Mouse (Mus musculus) embryonic facial prominence, embryonic 10.5 days (tissue): ENCODE measurements around the gene Asic2. TPM values are rescaled to one million over a fixed set of nuclear protein-coding genes. Genes with fewer than 3 reads are reported as not detected.

Experiments
- DNase-seq: peaks from one replicate; pipeline ENCODE4 v3.0.0-alpha.2; 2017; ENCODE audit warnings: low spot score
- H3K27ac ChIP-seq: fragments of 300-500 bp; sonication (generic); replicated peaks from 2 replicates; pipeline ENCODE4 v1.5.1; 2016; ENCODE audit warnings: mild to moderate bottlenecking
- H3K27me3 ChIP-seq: fragments of 300-500 bp; sonication (generic); replicated peaks from 2 replicates; pipeline ENCODE4 v1.6.1; 2016; ENCODE audit warnings: low read depth, mild to moderate bottlenecking; ENCODE audit not compliant: poor library complexity, severe bottlenecking
- H3K36me3 ChIP-seq: fragments of 300-500 bp; sonication (generic); replicated peaks from 2 replicates; pipeline ENCODE4 v1.6.1; 2016; ENCODE audit warnings: mild to moderate bottlenecking, moderate library complexity
- H3K4me1 ChIP-seq: fragments of 300-500 bp; sonication (generic); 2 replicates; pipeline ENCODE4 v1.6.1; 2016
- H3K4me3 ChIP-seq: fragments of 300-500 bp; sonication (generic); 2 replicates; pipeline ENCODE4 v1.5.1; 2016; ENCODE audit warnings: mild to moderate bottlenecking, moderate library complexity
- H3K9me3 ChIP-seq: fragments of 300-500 bp; sonication (generic); 2 replicates; pipeline ENCODE4 v1.6.1; 2016; ENCODE audit warnings: mild to moderate bottlenecking
- WGBS: fragments of 180-500 bp; shearing (Covaris S2); methylation state at CpG from one replicate; pipeline ENCODE4 v1.1.7; 2016; 5-methylcytosine and 5-hydroxymethylcytosine counted together
- polyA plus RNA-seq: library from polyadenylated mRNA; unstranded; fragments of >200 nt; fragmentation: Nextera tagmentation; extraction: Ambion mirVana; gene quantifications from 2 replicates; pipeline ENCODE4 v1.2.1, GENCODE M21; 2016

Asic2 gene
- polyA plus RNA-seq, 1 experiment from 2014 or later = 0.66 TPM

DNA sequence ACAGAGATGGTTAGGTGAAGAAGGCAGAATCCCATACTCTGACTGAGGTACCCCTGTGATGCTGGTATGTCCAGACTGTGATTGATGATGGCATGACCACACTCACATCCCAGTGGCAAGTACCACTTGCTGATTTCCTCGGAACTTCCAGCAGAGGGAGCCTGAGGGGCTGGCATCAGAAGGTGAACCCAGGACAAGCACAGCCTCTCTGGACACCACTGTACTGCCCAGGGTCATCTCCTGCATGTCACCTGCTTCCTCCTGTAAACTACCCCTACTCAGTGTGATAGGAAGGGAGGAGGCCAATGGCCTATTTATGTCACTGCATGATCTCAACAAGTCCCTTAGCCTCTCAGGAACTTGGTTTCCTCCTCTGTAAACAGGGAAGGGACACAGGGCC, 27.3 kb downstream of the Asic2 start:
- H3K27ac ChIP-seq = no peak overlapping the region
- H3K4me3 ChIP-seq = no peak overlapping the region
- DNase-seq = peak; percentile 24
- no peaks in the 10 kb centered on the region for H3K4me1 ChIP-seq
- H3K36me3 ChIP-seq = no peaks in the 10 kb centered on the region
- no peaks in the 10 kb centered on the region for H3K27me3 ChIP-seq
- no peaks in the 10 kb centered on the region for H3K9me3 ChIP-seq
- 27% methylated on average over 1 of the region's 1 CpGs for WGBS

DNA sequence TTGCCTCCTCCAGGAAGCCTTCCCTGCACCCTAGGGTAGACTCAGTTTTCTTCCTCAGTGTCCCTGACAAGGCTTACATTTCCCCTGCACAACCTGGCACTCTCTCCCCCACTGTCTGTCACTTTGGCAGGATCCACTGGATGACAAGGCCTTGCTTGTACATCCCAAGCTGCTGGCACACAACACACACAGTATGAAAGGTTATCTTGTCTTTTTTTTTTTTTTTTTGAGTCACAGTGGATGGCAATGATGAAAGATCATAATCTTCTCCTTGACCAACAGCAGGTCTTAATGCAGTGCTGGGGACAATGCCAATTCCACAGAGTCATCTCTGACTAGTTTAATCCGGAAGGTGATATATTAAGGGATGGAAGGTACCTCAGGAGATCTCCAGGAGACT, 30.7 kb downstream of the Asic2 start:
- no peak for DNase-seq
- Histone ChIP-seq H3K27ac (no peak overlapping the region), H3K4me3 (no peak overlapping the region), H3K4me1 (no peaks in the 10 kb centered on the region), H3K9me3 (no peaks in the 10 kb centered on the region), H3K36me3 (no peaks in the 10 kb centered on the region), H3K27me3 (no peaks in the 10 kb centered on the region)
- WGBS = 80% methylated on average over 1 of the region's 1 CpGs

DNA sequence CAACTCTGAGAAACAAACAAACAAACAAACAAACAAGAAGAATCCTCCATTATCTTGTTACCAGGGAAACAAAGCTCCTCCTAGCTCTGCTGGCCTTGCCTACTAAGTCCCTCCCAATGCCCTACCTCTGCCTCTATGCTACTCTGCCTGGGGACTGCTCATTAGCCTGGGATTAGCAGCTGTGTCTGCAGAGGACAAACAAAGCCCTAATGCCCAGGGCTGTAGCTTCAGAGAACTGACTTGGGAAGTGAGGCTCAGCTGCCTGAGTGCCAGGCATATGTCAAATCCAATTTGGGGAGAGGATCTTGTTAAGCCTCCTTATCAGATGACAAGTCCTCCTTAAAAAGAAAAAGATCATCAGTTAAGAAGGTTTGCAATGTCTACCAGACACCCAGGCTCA, 41.9 kb downstream of the Asic2 start:
- Histone ChIP-seq H3K27me3 (no peaks in the 10 kb centered on the region), H3K4me3 (no peak overlapping the region), H3K9me3 (no peaks in the 10 kb centered on the region), H3K36me3 (no peaks in the 10 kb centered on the region), H3K27ac (no peak overlapping the region), H3K4me1 (no peaks in the 10 kb centered on the region)
- DNase-seq = peak; percentile 8

GRCm38 (mm10) chr11:81923626-81924025, 44.6 kb downstream of the Asic2 start:
- no peak overlapping the region for H3K27ac ChIP-seq
- 89% methylated on average over 4 of the region's 4 CpGs for WGBS
- H3K36me3 ChIP-seq = no peaks in the 10 kb centered on the region
- H3K9me3 ChIP-seq = no peaks in the 10 kb centered on the region
- DNase-seq = no peak
- H3K4me3 ChIP-seq = no peak overlapping the region
- no peaks in the 10 kb centered on the region for H3K27me3 ChIP-seq
- H3K4me1 ChIP-seq = no peaks in the 10 kb centered on the region

DNA sequence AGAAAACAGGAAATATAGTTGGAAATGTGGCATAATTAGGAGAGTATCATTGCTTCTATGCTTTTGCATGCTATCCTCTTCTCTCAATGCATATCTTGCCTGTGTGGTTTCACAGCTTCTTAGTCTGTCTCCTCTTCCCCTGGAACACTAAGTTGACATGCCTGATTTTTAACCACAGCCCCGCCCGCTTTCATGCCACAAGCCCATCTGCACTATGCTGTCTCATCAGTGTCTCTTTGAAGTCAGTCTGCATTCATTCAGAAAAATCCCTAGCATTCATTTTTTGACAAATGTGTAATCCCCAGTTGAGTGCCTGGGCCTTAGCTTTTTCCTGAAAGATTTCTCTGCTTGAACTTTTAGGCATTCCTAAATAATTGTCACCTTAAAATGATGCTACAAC, 45.2 kb downstream of the Asic2 start:
- Histone ChIP-seq H3K4me1 (no peaks in the 10 kb centered on the region), H3K36me3 (no peaks in the 10 kb centered on the region), H3K27ac (no peak overlapping the region), H3K27me3 (no peaks in the 10 kb centered on the region), H3K4me3 (no peak overlapping the region), H3K9me3 (no peaks in the 10 kb centered on the region)
- WGBS = 83% methylated on average over 2 of the region's 2 CpGs
- DNase-seq = no peak

- H3K4me1 ChIP-seq = peaks cover 6% of the 10 kb centered on the region; the same call in 1 of the 2 replicates
- no peak overlapping the region for H3K27ac ChIP-seq
- no peaks in the 10 kb centered on the region for H3K36me3 ChIP-seq
- 82% methylated on average over 6 of the region's 6 CpGs for WGBS
- no peak for DNase-seq
- H3K9me3 ChIP-seq = no peaks in the 10 kb centered on the region
- H3K27me3 ChIP-seq = no peaks in the 10 kb centered on the region
- no peak overlapping the region for H3K4me3 ChIP-seq
These were observed 52.8 kb downstream of the Asic2 start for GRCm38 (mm10) chr11:81915501-81915900.

- H3K36me3 ChIP-seq = no peaks in the 10 kb centered on the region
- no peaks in the 10 kb centered on the region for H3K9me3 ChIP-seq
- H3K4me3 ChIP-seq = no peak overlapping the region
- no peak for DNase-seq
- H3K4me1 ChIP-seq = peaks cover 6% of the 10 kb centered on the region; the same call in 1 of the 2 replicates
- WGBS = 81% methylated on average over 4 of the region's 4 CpGs
- no peaks in the 10 kb centered on the region for H3K27me3 ChIP-seq
- no peak overlapping the region for H3K27ac ChIP-seq
These were observed 55.2 kb downstream of the Asic2 start for GRCm38 (mm10) chr11:81913071-81913470.

GRCm38 (mm10) chr11:81909397-81909894, 58.8 kb downstream of the Asic2 start:
- no peak overlapping the region for H3K4me3 ChIP-seq
- WGBS = 75% methylated on average over 5 of the region's 5 CpGs
- H3K36me3 ChIP-seq = no peaks in the 10 kb centered on the region
- no peak for DNase-seq
- no peak overlapping the region for H3K27ac ChIP-seq
- peaks cover 6% of the 10 kb centered on the region; the same call in 1 of the 2 replicates for H3K4me1 ChIP-seq
- H3K27me3 ChIP-seq = no peaks in the 10 kb centered on the region
- H3K9me3 ChIP-seq = no peaks in the 10 kb centered on the region

DNA sequence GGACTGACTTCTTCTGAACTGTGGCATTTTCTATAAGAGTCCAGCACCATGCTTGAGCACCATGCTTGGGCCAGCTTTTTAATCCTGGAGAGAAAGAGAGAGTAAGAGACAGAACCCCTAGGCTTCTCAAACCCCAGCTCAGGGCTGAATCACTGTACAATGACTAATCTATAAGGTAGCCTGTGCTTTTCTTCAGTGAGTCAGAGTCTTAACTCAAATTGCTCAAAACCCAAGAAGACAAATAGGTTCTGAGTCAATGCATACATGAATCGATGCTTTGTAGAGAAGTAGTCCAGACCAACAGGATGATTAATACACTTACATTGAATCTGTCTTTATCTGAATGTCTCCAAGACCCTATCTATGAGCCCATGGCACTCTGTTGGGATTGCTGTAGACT, 59.5 kb downstream of the Asic2 start:
- Histone ChIP-seq H3K27ac (no peak overlapping the region), H3K27me3 (no peaks in the 10 kb centered on the region), H3K9me3 (no peaks in the 10 kb centered on the region), H3K4me1 (peaks cover 6% of the 10 kb centered on the region; the same call in 1 of the 2 replicates), H3K4me3 (no peak overlapping the region), H3K36me3 (no peaks in the 10 kb centered on the region)
- WGBS = 93% methylated on average over 1 of the region's 1 CpGs
- DNase-seq = no peak

- no peak for DNase-seq
- Histone ChIP-seq H3K9me3 (no peaks in the 10 kb centered on the region), H3K36me3 (no peaks in the 10 kb centered on the region), H3K4me3 (no peak overlapping the region), H3K27me3 (no peaks in the 10 kb centered on the region), H3K4me1 (peaks cover 9% of the 10 kb centered on the region), H3K27ac (no peak overlapping the region)
These were observed 65.9 kb downstream of the Asic2 start for GRCm38 (mm10) chr11:81902318-81902717.

- Histone ChIP-seq H3K27me3 (no peaks in the 10 kb centered on the region), H3K36me3 (no peaks in the 10 kb centered on the region), H3K4me1 (peaks cover 11% of the 10 kb centered on the region), H3K4me3 (no peak overlapping the region), H3K27ac (no peak overlapping the region), H3K9me3 (no peaks in the 10 kb centered on the region)
- WGBS = 10% methylated on average over 8 of the region's 8 CpGs
- peak; percentile 12 for DNase-seq
These were observed 70.5 kb downstream of the Asic2 start for GRCm38 (mm10) chr11:81897547-81898354.

DNA sequence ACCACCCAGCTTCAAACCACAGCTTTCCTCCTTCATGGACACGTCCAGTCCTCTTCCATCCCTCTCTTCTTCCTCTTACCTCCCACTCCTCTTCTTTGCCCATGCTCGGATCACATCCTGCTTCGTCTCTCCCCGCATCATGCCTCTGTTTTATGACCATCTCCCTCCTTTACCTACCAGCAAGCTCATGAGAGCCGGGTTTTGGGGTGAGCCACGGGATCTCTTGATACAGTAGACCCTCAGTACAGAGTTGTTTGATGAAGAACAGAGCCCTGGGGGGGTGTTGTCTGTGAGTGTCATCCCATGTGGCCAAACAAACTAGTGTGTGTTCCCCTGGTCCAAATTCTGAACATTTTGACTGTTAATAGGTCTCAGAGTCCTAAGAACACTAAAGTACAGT, 71.7 kb downstream of the Asic2 start:
- no peak for DNase-seq
- Histone ChIP-seq H3K27me3 (no peaks in the 10 kb centered on the region), H3K4me3 (no peak overlapping the region), H3K9me3 (no peaks in the 10 kb centered on the region), H3K36me3 (no peaks in the 10 kb centered on the region), H3K27ac (no peak overlapping the region), H3K4me1 (peaks cover 11% of the 10 kb centered on the region)
- WGBS = 85% methylated on average over 6 of the region's 6 CpGs

- Histone ChIP-seq H3K9me3 (no peaks in the 10 kb centered on the region), H3K4me1 (no peaks in the 10 kb centered on the region), H3K27ac (no peak overlapping the region), H3K4me3 (no peak overlapping the region), H3K36me3 (no peaks in the 10 kb centered on the region), H3K27me3 (no peaks in the 10 kb centered on the region)
- no peak for DNase-seq
- WGBS = 64% methylated on average over 9 of the region's 9 CpGs
These were observed 96.6 kb downstream of the Asic2 start for GRCm38 (mm10) chr11:81871506-81872213.
